Comparison of ENCODE assay signal across 8 mouse cellular contexts in genomic region chr11:50930469-50931014, GRCm38 (mm10). TPM values are rescaled to one million over a fixed set of nuclear protein-coding genes. Genes with fewer than 3 reads are reported as not detected.
DNase-seq lines count a peak whose midpoint lies in the region; ATAC-seq and TF ChIP-seq lines count a peak whose summit lies in the region.

No protein-coding gene starts in this region.

- H3K27ac ChIP-seq in testis, adult 2 months (ENCODE audit: control insufficient read depth, insufficient read depth, low read depth, low read length), result no peak overlapping the region
- H3K27ac ChIP-seq in liver, embryonic 13.5 days, result no peak overlapping the region
- no peak overlapping the region for H3K27ac ChIP-seq in stomach, embryonic 14.5 days (ENCODE audit: low read length)

- 15% methylated on average over 14 of the region's 14 CpGs for WGBS in liver, embryonic 13.5 days (ENCODE audit: insufficient replicate concordance)
- WGBS in stomach, embryonic 14.5 days, result 20% methylated on average over 14 of the region's 14 CpGs

- peak overlapping the region; percentile 87 for H3K4me2 ChIP-seq in liver, embryonic 13.5 days
- H3K4me2 ChIP-seq in stomach, embryonic 14.5 days (replicated peaks; ENCODE audit: low read depth, low read length), result peak overlapping the region; percentile 97

- H3K9ac ChIP-seq in liver, embryonic 13.5 days, result peak overlapping the region; percentile 64
- H3K9ac ChIP-seq in stomach, embryonic 14.5 days (replicated peaks; ENCODE audit: low read depth, low read length), result peak overlapping the region; percentile 47

- no peaks in the 10 kb centered on the region for H3K27me3 ChIP-seq in testis, adult 2 months (ENCODE audit: control insufficient read depth, insufficient read depth, low read length)
- peaks cover 25% of the 10 kb centered on the region for H3K27me3 ChIP-seq in liver, embryonic 13.5 days
- H3K27me3 ChIP-seq in stomach, embryonic 14.5 days (ENCODE audit: control insufficient read depth, insufficient read depth, low read length), result no peaks in the 10 kb centered on the region

- peak overlapping the region; percentile 83 for H3K4me3 ChIP-seq in testis, adult 2 months (ENCODE audit: control insufficient read depth, low read depth, low read length)
- H3K4me3 ChIP-seq in liver, embryonic 13.5 days (replicated peaks), result peak overlapping the region; percentile 63
- H3K4me3 ChIP-seq in stomach, embryonic 14.5 days (ENCODE audit: low read depth, low read length), result peak overlapping the region; percentile 54

- H3K4me1 ChIP-seq in testis, adult 2 months (ENCODE audit: control insufficient read depth, insufficient read depth, low read length), result peaks cover 17% of the 10 kb centered on the region
- H3K4me1 ChIP-seq in liver, embryonic 13.5 days (replicated peaks), result peaks cover 13% of the 10 kb centered on the region
- no peaks in the 10 kb centered on the region for H3K4me1 ChIP-seq in stomach, embryonic 14.5 days (ENCODE audit: control insufficient read depth, insufficient read depth, low read length)

- no peaks in the 10 kb centered on the region for H3K9me3 ChIP-seq in liver, embryonic 13.5 days (replicated peaks)
- no peaks in the 10 kb centered on the region for H3K9me3 ChIP-seq in stomach, embryonic 14.5 days (ENCODE audit: control insufficient read depth, low read depth, low read length)

- ATAC-seq in liver, embryonic 13.5 days (ENCODE audit: low read depth), result no peak; the same call in 1 of the 2 replicates
- ATAC-seq in stomach, embryonic 14.5 days (ENCODE audit: insufficient number of reproducible peaks, insufficient read depth, low FRiP score, low read depth), result no peak

- H3K36me3 ChIP-seq in testis, adult 2 months (ENCODE audit: control insufficient read depth, insufficient read depth, low read length), result no peaks in the 10 kb centered on the region
- H3K36me3 ChIP-seq in liver, embryonic 13.5 days, result no peaks in the 10 kb centered on the region
- no peaks in the 10 kb centered on the region for H3K36me3 ChIP-seq in stomach, embryonic 14.5 days (ENCODE audit: control insufficient read depth, insufficient read depth, low read length)

- no peak for TF ChIP-seq CTCF in testis, adult 2 months (IDR thresholded peaks at IDR 0.05; ENCODE audit: control insufficient read depth, insufficient read depth, insufficient replicate concordance, low read depth, low read length)

- peak; percentile 25 for DNase-seq in cerebellum, adult 9-11 months
- no peak for DNase-seq in cerebellum, adult 8-10 months
- DNase-seq in testis, postnatal 14 days (ENCODE audit: low spot score), result no peak
- DNase-seq in liver, embryonic 13.5 days, result no peak
- no peak for DNase-seq in thymus, adult 18-20 months
- DNase-seq in testis, postnatal 10 days (ENCODE audit: low spot score), result no peak

- TF ChIP-seq POLR2A in testis, adult 2 months (IDR thresholded peaks at IDR 0.05; ENCODE audit: control insufficient read depth, low read depth, low read length), result no peak

RNA-seq across cellular contexts. Expression of gene Zfp354b, which starts 0.9 kb away (rescaled TPM):
- 1.8 and 1.9 TPM in 2 replicates for polyA plus RNA-seq in testis, adult 2 months (2012; rRNA removed)
- polyA plus RNA-seq in liver, embryonic 13.5 days (2015; fragmentation: Nextera tagmentation; extraction: Ambion mirVana), result 0.10 and 0.20 TPM in 2 replicates
- polyA plus RNA-seq in stomach, embryonic 14.5 days (2014; fragmentation: Nextera tagmentation; extraction: Ambion mirVana), result 2.3 and 2.9 TPM in 2 replicates

RNA-seq across cellular contexts. Expression of gene 4933414I15Rik, which starts 13.0 kb away (rescaled TPM):
- polyA plus RNA-seq in testis, adult 2 months (2012; rRNA removed), result 76.9 and 80.1 TPM in 2 replicates
- polyA plus RNA-seq in liver, embryonic 13.5 days (2015; fragmentation: Nextera tagmentation; extraction: Ambion mirVana), result not detected in 2 replicates
- not detected in 2 replicates for polyA plus RNA-seq in stomach, embryonic 14.5 days (2014; fragmentation: Nextera tagmentation; extraction: Ambion mirVana)

RNA-seq across cellular contexts. Expression of gene Zfp2, which starts 14.6 kb away (rescaled TPM):
- polyA plus RNA-seq in testis, adult 2 months (2012; rRNA removed), result 0.32 and 0.37 TPM in 2 replicates
- 3.1 and 3.2 TPM in 2 replicates for polyA plus RNA-seq in liver, embryonic 13.5 days (2015; fragmentation: Nextera tagmentation; extraction: Ambion mirVana)
- 12.1 and 18.7 TPM in 2 replicates for polyA plus RNA-seq in stomach, embryonic 14.5 days (2014; fragmentation: Nextera tagmentation; extraction: Ambion mirVana)

RNA-seq across cellular contexts. Expression of gene Prop1, which starts 23.0 kb away (rescaled TPM):
- polyA plus RNA-seq in testis, adult 2 months (2012; rRNA removed), result not detected in 2 replicates
- polyA plus RNA-seq in liver, embryonic 13.5 days (2015; fragmentation: Nextera tagmentation; extraction: Ambion mirVana), result not detected in 2 replicates
- polyA plus RNA-seq in stomach, embryonic 14.5 days (2014; fragmentation: Nextera tagmentation; extraction: Ambion mirVana), result not detected in 2 replicates

RNA-seq across cellular contexts. Expression of gene Olfr1378, which starts 35.8 kb away (rescaled TPM):
- 0.04 and 0.14 TPM in 2 replicates for polyA plus RNA-seq in testis, adult 2 months (2012; rRNA removed)
- polyA plus RNA-seq in liver, embryonic 13.5 days (2015; fragmentation: Nextera tagmentation; extraction: Ambion mirVana), result not detected in 2 replicates
- not detected in 2 replicates for polyA plus RNA-seq in stomach, embryonic 14.5 days (2014; fragmentation: Nextera tagmentation; extraction: Ambion mirVana)

Comparison
In these comparisons a context has a peak if more than half of its experiments do, and no peak if none do; other contexts are left out.
1. RNA of gene 4933414I15Rik, which starts 13.0 kb away (polyA plus RNA-seq): 76.9 to 80.1 TPM in testis, adult 2 months; not detected in liver, embryonic 13.5 days and not detected in stomach, embryonic 14.5 days; every median in the first group is over 10 times any median in the second.
2. Peak in every context shown above with its lines, with median percentiles within 50 percentile points of each other: H3K4me3 ChIP-seq.